Mouse (Mus musculus): ENCODE measurements around the gene Smim24. TPM values are rescaled to one million over a fixed set of nuclear protein-coding genes. Genes with fewer than 3 reads are reported as not detected.

Gene Smim24
- polyA plus RNA-seq, 1 experiment from 2014 or later = 2.9 TPM

DNA sequence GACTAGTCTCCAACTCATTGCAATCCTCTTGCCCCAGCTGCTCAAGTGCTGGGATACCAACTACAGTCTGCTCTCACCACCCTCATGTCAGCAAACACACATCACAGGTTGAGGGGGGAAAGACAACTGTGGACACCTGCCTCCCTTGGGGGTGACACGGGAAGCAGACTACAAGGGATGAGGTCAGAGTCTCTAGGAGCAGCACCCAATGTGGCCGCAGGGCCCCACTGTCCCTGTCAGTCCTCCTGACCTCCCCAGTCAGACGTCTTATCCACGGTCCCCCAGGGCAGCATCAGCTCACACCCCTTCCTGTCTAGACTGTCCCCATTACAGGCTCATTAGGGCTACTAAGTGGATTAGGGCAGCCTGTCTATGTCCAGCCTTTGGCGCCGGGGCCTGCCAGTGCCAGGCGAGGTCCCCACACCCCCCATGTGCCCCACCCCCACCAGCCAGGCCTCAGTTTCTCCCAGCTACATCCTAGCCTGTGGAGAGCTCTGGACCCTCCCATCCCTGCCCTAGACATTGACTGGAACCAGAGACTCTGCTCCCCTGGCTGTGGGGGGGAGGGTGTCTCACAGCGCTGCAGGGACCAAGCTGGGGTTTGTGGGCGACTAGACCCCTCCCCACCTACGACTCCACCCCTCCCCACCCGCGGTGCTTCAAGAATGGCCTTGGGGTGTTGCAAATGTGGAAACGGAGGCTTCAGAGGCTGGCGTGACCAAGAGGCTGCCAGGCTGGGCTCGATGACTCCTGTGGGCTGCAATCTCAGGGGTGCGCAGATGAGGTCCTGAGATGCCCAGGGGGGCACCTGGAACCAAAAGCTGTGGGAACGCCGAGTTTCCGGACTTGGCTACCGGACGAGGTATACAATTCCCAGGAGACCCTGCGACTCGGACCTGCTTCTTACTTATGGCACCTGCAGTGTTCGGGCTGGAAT is 13.9 kb downstream of the Smim24 start:
- Histone ChIP-seq H3K4me3 (peak overlapping the region; percentile 9; the same call in 1 of the 2 replicates), H3K4me1 (peaks cover 91% of the 10 kb centered on the region), H3K36me3 (peaks cover 69% of the 10 kb centered on the region), H3K9ac (0 out of 2 replicates have a peak overlapping the region, but pooled peaks have one; percentile 5), H3K27ac (no peak overlapping the region), H3K9me3 (no peaks in the 10 kb centered on the region), H3K4me2 (peak overlapping the region; percentile 30), H3K27me3 (no peaks in the 10 kb centered on the region; the same call in 1 of the 2 replicates)
- WGBS = 30% methylated on average over 24 of the region's 24 CpGs
- ATAC-seq (ENCODE audit: insufficient number of reproducible peaks, low FRiP score, low TSS enrichment, low read depth) = no peak

DNA sequence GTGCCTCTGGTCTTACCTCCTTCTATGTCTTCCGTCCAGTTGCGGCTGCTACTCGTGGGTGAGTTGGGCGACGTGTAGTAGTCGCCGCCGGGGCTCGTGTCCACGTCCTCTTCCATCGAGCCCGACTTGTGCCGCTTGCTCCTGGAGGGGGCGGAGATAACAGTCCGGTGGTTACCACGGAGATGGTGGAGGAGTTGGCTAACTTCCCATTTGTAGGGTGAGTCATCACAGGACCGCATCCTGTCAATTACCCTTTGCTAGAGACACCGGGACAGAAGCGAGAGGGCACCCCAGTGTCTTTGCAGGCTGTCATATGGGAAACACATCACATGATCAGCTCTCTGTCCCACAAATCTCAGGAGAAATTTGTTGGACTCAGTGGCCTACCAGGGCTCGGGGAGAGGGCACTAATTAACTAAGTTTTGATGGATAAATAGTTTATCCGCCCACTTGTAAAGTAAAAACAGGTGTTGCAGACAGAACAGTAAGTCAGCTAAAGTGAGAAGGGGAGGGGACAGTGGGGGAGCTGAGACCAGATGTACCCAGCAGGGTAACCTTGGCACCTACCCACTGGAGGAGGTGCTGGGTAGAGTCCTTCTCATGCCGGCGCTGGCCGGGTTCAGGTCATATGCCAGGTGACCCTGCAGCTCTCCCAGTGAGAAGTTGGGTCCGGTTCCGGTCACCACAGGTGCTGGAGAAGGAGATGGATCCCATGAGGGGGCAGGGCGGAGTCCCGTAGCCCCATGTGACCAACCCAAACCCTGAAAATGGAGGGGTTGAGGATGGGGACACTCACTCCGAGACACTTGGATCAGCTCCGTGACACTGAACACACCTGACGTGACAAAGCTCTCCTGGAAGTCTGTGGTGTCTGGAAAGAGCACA is 14.9 kb downstream of the Smim24 start:
- Histone ChIP-seq H3K9ac (no peak overlapping the region), H3K27me3 (no peaks in the 10 kb centered on the region; the same call in 1 of the 2 replicates), H3K4me3 (peak overlapping the region; percentile 9; the same call in 1 of the 2 replicates), H3K4me1 (peaks cover 91% of the 10 kb centered on the region), H3K4me2 (peak overlapping the region; percentile 30; the same call in 1 of the 2 replicates), H3K27ac (peak overlapping the region; percentile 93), H3K36me3 (peaks cover 74% of the 10 kb centered on the region), H3K9me3 (no peaks in the 10 kb centered on the region)
- WGBS = 21% methylated on average over 31 of the region's 31 CpGs
- ATAC-seq (ENCODE audit: insufficient number of reproducible peaks, low FRiP score, low TSS enrichment, low read depth) = peak; percentile 7; the same call in 1 of the 2 replicates

DNA sequence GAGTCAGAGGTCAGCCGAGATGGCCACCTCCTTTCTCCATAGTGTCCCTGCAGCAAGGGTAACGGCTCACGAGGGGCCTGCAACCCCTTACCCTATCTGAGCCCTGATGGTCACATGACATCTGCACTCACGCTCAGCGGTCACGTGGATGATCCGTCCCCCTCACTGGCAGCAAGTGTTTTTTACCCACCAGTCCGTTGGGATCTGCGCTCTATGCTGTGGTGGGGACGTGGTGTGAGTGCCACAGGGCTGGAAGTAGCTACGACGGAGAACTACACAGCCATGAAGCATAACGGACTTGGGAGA is 15.5 kb downstream of the Smim24 start:
- Histone ChIP-seq H3K27ac (peak overlapping the region; percentile 93), H3K4me3 (no peak overlapping the region)
- 54% methylated on average over 13 of the region's 13 CpGs for WGBS

DNA sequence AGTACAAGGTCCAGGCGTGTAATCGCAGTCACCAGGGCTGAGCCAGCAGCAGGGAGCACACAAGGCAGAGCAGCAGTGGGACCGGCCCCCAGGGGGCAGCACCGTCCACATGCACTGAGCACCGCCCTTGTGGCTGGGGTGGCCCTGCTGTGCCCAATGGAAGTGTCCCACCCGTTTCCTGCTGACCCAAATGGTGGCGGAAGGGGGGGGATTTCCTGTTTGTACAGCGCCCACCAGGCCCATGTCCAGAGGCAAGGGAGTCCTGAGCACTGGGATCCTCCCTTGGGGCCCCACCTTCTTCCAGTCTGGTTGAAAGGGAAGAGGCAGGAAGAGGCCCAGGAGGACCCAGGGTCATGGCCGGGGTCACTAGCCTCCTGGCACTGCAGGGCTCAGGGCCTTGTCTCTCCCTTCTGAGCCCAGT is 16.0 kb downstream of the Smim24 start:
- Histone ChIP-seq H3K9me3 (no peaks in the 10 kb centered on the region), H3K9ac (no peak overlapping the region), H3K27ac (peak overlapping the region; percentile 93), H3K36me3 (peaks cover 70% of the 10 kb centered on the region), H3K4me3 (no peak overlapping the region), H3K27me3 (no peaks in the 10 kb centered on the region; the same call in 1 of the 2 replicates), H3K4me1 (peaks cover 91% of the 10 kb centered on the region), H3K4me2 (no peak overlapping the region)
- ATAC-seq (ENCODE audit: insufficient number of reproducible peaks, low FRiP score, low TSS enrichment, low read depth) = no peak
- WGBS = 24% methylated on average over 8 of the region's 9 CpGs

More for the DNA sequence above, 15.5 kb downstream of the Smim24 start:
- Histone ChIP-seq H3K9ac (no peak overlapping the region), H3K36me3 (peaks cover 75% of the 10 kb centered on the region), H3K4me1 (peaks cover 91% of the 10 kb centered on the region), H3K27me3 (no peaks in the 10 kb centered on the region; the same call in 1 of the 2 replicates), H3K9me3 (no peaks in the 10 kb centered on the region), H3K4me2 (no peak overlapping the region)
- ATAC-seq (ENCODE audit: insufficient number of reproducible peaks, low FRiP score, low TSS enrichment, low read depth) = no peak

DNA sequence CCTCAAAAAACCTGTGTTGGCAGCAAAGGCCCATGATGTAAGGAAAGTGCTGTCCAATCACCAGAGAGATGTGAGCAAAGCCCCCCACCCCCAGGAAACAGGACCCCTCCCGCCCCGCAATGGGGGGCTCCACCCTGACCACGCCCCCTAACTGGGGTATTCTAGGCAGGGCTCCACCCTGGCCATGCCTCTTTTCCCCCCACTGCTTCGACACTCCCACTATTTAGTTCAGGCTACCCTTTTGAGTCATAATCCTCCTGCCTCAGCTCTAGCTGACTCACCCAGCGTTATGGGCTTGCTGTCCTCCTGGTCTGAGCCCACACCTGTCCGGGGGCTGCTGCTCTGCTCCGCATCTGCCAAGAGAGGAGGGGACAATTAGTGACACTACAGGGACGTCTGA is 16.5 kb downstream of the Smim24 start:
- H3K9ac ChIP-seq = no peak overlapping the region
- 27% methylated on average over 8 of the region's 8 CpGs for WGBS
- H3K4me2 ChIP-seq = no peak overlapping the region
- no peak for ATAC-seq (ENCODE audit: insufficient number of reproducible peaks, low FRiP score, low TSS enrichment, low read depth)
- peaks cover 66% of the 10 kb centered on the region for H3K36me3 ChIP-seq
- peak overlapping the region; percentile 93 for H3K27ac ChIP-seq
- no peaks in the 10 kb centered on the region; the same call in 1 of the 2 replicates for H3K27me3 ChIP-seq
- peaks cover 91% of the 10 kb centered on the region for H3K4me1 ChIP-seq
- no peaks in the 10 kb centered on the region for H3K9me3 ChIP-seq
- no peak overlapping the region for H3K4me3 ChIP-seq

DNA sequence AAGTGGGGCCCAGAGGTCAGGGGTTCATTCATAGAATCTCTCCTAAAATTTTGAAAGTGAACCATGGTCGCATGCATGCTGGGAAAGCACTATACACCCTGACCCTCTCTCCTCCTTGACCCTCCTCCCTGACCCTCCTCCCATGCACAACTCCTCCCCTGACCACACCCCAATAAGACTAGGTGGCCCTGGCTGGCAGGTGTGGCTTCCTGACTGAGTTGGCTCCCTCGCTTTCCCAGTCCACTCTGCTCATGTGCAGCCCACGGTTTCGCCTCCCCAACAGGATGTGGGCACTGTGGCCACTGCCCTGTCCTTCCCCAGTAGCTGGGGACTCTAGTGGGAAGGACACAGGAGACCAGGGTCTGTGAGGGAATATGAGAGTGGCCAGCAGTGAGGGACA is 17.5 kb downstream of the Smim24 start:
- H3K9ac ChIP-seq = no peak overlapping the region
- WGBS = 57% methylated on average over 4 of the region's 4 CpGs
- no peak overlapping the region for H3K4me2 ChIP-seq
- peaks cover 95% of the 10 kb centered on the region for H3K4me1 ChIP-seq
- no peaks in the 10 kb centered on the region for H3K9me3 ChIP-seq
- H3K4me3 ChIP-seq = no peak overlapping the region
- peak overlapping the region; percentile 93 for H3K27ac ChIP-seq
- H3K27me3 ChIP-seq = no peaks in the 10 kb centered on the region; the same call in 1 of the 2 replicates
- peaks cover 62% of the 10 kb centered on the region for H3K36me3 ChIP-seq
- ATAC-seq (ENCODE audit: insufficient number of reproducible peaks, low FRiP score, low TSS enrichment, low read depth) = no peak

DNA sequence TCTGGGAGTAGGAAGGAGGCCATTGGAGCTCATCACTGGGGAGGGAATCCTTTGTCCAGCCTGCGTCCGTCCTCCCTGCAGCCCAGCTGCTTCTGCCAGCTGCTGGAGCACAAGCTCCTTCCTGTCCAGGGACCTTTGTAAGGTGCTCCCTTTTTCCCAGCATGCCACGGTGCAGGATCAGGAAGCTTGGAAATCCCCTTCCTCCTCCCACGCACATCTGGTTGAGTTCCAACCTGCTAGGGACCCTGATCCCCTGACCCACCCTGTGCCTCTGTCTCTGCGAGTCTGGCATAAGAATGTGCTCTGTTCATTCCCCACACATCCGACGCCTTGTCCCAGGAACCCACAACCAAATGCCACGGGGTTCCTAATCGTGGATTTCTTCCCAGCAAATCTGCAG is 18.1 kb downstream of the Smim24 start:
- Histone ChIP-seq H3K27ac (peak overlapping the region; percentile 93), H3K4me2 (0 out of 2 replicates have a peak overlapping the region, but pooled peaks have one; percentile 23), H3K9me3 (no peaks in the 10 kb centered on the region), H3K4me3 (no peak overlapping the region), H3K9ac (no peak overlapping the region), H3K36me3 (peaks cover 57% of the 10 kb centered on the region), H3K27me3 (no peaks in the 10 kb centered on the region; the same call in 1 of the 2 replicates), H3K4me1 (peaks cover 99% of the 10 kb centered on the region)
- WGBS = 66% methylated on average over 9 of the region's 9 CpGs
- no peak for ATAC-seq (ENCODE audit: insufficient number of reproducible peaks, low FRiP score, low TSS enrichment, low read depth)

DNA sequence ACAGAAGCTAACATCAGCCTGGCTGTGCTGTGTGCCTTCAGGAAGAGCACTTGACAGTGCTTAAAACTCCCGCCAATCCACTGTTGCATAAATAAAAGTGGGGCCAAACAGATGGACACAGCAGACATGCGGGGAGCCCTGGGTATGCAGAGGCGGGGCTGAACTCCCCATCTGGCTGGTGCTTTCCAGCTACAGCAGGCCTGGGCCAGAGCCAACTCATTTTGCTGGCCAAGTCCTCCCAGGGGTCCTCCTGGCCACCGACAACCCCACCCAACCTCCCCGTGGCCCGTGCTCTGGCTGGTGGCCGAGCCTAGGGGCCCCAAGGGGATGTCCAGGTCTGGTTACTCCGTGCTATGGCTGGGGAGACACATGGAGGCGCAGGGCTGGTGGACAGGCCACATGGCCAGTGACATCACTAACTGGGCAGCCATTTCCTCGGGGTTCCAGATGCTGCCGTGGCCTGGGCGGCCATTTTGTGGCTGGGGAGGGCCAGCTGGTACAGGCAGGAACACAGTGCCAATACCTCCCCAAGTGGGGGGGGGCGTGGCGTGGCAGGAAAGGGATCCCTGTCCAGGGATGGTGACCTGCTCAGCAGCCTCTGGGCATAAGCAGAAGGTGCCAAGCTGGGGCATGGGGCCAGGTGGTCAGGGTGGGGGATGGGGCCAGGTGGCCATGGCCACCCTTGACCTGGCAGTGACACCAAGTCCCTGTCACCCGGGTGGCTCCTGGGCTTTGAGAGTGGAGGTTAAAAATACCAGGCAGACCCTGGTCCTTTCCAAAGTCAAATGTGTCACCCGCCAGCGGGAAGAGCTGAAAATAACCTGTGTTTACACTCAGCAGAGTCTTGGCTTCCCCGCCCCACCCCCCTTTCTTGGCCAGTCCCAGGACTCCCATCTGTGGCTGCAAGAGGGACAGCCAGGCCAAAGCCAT is 18.9 kb downstream of the Smim24 start:
- 45% methylated on average over 18 of the region's 18 CpGs for WGBS
- H3K9me3 ChIP-seq = no peaks in the 10 kb centered on the region
- peak overlapping the region; percentile 23; the same call in 1 of the 2 replicates for H3K4me2 ChIP-seq
- H3K4me3 ChIP-seq = no peak overlapping the region
- H3K27me3 ChIP-seq = no peaks in the 10 kb centered on the region; the same call in 1 of the 2 replicates
- H3K9ac ChIP-seq = 0 out of 2 replicates have a peak overlapping the region, but pooled peaks have one; percentile 29
- H3K36me3 ChIP-seq = peaks cover 49% of the 10 kb centered on the region
- peaks cover 100% of the 10 kb centered on the region for H3K4me1 ChIP-seq
- 0 out of 2 replicates have a peak, but pooled peaks have one; percentile 4 for ATAC-seq (ENCODE audit: insufficient number of reproducible peaks, low FRiP score, low TSS enrichment, low read depth)
- H3K27ac ChIP-seq = peak overlapping the region; percentile 93

DNA sequence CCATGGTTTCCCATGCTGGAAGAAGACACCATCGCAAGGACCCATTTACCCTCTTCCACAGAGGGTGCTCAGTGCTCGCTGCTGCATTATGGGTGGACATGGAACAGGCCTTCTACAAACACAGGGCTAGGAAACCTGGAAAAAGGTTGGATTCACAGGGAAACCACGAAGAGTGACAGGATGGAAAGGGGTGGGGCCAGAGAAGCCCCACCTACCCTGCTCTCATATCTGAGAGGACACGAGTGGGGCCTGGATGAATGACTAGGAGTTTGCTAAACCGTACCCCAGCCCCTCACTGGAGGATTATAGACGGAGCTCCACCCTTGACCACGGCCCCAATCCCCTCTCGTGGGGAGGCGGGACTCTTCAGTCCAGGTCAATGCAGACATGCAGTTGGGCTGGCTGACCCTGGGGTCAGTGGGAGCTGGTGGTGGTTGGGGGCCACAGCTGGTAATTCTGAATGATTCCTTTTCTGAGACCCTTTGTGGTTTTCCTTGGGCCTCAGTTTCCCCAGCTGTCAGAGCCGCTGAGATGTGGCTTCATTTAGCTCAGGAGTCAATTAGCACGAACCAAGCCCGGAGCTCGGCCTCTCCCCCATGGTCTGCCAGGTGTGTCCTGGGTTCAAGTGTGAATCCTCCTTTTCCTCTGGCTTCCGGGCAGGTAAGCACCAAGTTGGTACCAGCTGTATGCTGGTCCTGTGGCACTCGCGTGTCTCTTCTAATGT is 19.9 kb downstream of the Smim24 start:
- 71% methylated on average over 16 of the region's 16 CpGs for WGBS

More for the DNA sequence above, 19.9 kb downstream of the Smim24 start:
- no peak for ATAC-seq (ENCODE audit: insufficient number of reproducible peaks, low FRiP score, low TSS enrichment, low read depth)
- Histone ChIP-seq H3K4me1 (peaks cover 100% of the 10 kb centered on the region), H3K4me3 (no peak overlapping the region), H3K9me3 (no peaks in the 10 kb centered on the region), H3K27ac (peak overlapping the region; percentile 93), H3K4me2 (peak overlapping the region; percentile 23; the same call in 1 of the 2 replicates), H3K27me3 (no peaks in the 10 kb centered on the region; the same call in 1 of the 2 replicates), H3K36me3 (peaks cover 40% of the 10 kb centered on the region; the same call in 1 of the 2 replicates), H3K9ac (no peak overlapping the region)
